Mouse (Mus musculus) megakaryocyte progenitor cell, adult 5-6 weeks (primary cell): Measurements from ENCODE around the gene Edrf1. TPM values are rescaled to one million over a fixed set of nuclear protein-coding genes. Genes with fewer than 3 reads are reported as not detected.

Experiments used
- total RNA-seq, 2 experiments: library from RNA; stranded (forward) in 1 of 2; stranded (reverse) in 1 of 2; fragments of 157-497, 149-512 nt in 1 of 2; fragments of 200-1000 nt in 1 of 2; gene quantifications; 2 replicates each; pipeline versions ENCODE4 v1.2.3 to v1.2.4; 2015 to 2017

Edrf1 gene
- total RNA-seq, 2 experiments from 2014 or later = 20.4 to 22.4 TPM

Other genes with a start within 250 kb of the Edrf1 start
- gene Tex36, start 35.4 kb upstream of the Edrf1 start, total RNA-seq (2015) = not detected in 2 replicates
- gene Tex36, start 35.4 kb upstream of the Edrf1 start, total RNA-seq (2017) = not detected in 2 replicates
- gene Mmp21, start 42.5 kb downstream of the Edrf1 start, total RNA-seq (2015) = not detected in 2 replicates
- 0.03 TPM in 1 of 2 replicates, not detected in the other for gene Mmp21, start 42.5 kb downstream of the Edrf1 start, total RNA-seq (2017)
- gene Bccip, start 71.8 kb downstream of the Edrf1 start, total RNA-seq (2015) = 106 TPM in 2 replicates
- 105 and 140 TPM in 2 replicates for gene Bccip, start 71.8 kb downstream of the Edrf1 start, total RNA-seq (2017)
- gene Uros, start 72.5 kb downstream of the Edrf1 start, total RNA-seq (2015) = 14.3 and 21.7 TPM in 2 replicates
- 18.3 and 23.3 TPM in 2 replicates for gene Uros, start 72.5 kb downstream of the Edrf1 start, total RNA-seq (2017)
- gene Fank1, start 139.3 kb downstream of the Edrf1 start, total RNA-seq (2015) = not detected in 2 replicates
- not detected in 2 replicates for gene Fank1, start 139.3 kb downstream of the Edrf1 start, total RNA-seq (2017)
- 8.4 and 11.0 TPM in 2 replicates for gene Dhx32, start 145.2 kb downstream of the Edrf1 start, total RNA-seq (2015)
- 21.7 and 23.6 TPM in 2 replicates for gene Dhx32, start 145.2 kb downstream of the Edrf1 start, total RNA-seq (2017)